Mouse (Mus musculus): Measurements from ENCODE around the gene Gm17334.
A peak's percentile ranks its signal among the peaks of the same experiment; 100 is the strongest.

The Gm17334 gene

DNA sequence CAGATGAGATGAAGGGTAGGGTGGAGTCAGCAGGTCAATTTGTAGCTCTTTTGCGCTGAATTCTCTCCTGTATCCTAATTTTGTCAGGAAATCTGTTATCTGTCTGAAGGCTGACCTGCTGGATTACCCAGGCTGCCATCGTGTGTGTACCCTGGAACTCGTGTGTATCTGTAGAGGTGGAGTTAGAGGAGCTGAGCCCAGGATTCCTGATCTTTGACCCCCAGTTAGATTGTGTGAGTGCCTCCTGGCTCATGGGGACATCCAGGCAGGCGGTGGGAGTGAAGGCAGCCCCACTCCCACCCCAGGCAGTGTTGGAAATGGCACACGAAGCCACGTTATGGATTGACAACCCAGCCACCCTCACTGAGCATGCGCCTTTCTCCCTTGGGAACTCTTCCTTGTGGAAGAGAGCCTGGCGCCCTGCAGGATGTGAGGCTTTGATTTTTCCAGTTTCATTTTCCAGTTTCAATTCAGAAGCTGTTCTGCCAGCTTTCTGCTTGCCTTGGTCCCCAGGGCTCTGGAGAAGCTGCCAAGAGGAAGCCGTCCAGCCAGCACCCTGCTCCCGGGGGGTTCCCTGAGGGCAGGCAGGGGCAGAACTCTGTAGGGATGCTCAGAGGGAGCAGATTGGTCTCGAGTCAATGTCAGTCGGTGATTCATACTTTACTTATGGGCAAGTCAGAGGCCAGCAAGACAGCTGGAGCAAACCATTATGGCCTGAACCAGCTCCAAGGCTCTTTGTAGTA is 23.6 kb upstream of the Gm17334 start:
- DNase-seq, result no peak

GRCm38 (mm10) chr11:53795813-53796212 is 22.8 kb upstream of the Gm17334 start:
- no peak for DNase-seq

DNA sequence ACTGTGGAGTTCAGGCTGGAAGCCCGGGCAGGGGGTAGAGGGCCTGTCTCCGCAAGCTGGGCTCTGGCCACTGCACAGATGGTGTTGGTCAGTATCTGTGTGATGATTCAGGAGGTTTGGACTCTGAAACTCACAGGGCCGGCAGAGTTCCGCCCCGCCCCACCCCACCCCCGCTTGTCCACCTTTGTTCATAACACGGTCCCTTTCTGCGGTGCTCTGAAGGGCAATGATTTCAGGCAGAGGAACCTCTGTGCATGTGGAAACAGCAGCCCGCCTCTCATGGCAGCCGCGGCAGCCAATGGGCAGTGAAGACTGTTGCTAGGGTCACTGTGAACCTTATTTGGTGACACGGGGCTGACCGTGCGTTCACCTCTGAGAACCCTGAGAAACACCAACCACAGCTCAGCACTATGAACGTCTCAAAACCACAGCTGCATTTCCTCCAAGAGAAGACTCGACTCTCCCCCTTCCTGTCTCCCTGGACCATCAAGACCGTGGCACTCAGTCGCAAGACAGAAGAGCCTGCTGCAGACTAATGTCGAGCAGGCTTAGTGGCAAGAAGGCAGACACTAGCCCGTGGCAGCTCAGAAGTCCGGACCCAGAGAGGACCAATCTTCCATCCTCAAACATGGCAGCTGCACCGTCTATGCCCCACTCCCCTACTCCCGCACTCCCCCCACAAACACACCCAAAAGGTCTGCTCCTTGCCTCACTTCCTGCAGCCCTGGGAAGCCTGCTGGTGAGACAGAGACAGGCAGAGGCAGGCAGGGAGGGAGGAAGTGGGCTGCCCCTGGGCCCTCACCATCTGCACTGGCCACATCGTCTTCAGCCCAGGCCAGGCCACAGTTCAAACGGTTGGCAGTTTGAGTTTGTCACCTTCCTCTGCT is 21.9 kb upstream of the Gm17334 start:
- DNase-seq, result peak; percentile 34

- no peak for DNase-seq
Observed at GRCm38 (mm10) chr11:53794015-53794414, 21.0 kb upstream of the Gm17334 start.

DNA sequence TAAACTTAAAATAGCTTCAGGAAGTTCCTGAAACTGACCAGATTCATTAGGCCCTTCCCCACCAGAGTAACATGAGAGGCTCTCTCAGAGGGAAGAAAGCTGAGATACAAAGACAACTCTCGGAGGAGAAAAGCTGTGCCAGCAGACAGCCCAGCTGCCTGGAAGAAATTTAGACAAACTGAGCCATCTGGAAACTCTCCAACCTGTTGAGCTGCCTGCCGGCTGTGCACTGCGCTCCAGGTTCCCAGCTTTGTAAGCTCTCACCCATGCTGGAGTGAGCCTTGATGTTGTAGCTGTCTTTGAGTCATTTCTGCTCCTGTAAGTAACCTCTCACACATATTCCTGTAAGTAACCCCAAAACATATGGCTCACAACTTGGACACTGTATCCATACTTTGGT is 20.0 kb upstream of the Gm17334 start:
- DNase-seq, result no peak

- DNase-seq, result no peak
Observed at GRCm38 (mm10) chr11:53789277-53789676, 16.3 kb upstream of the Gm17334 start.

GRCm38 (mm10) chr11:53788196-53788595 is 15.2 kb upstream of the Gm17334 start:
- DNase-seq, result no peak

- DNase-seq, result peak; percentile 27
Observed at GRCm38 (mm10) chr11:53786058-53787031, 13.4 kb upstream of the Gm17334 start.

GRCm38 (mm10) chr11:53785311-53785936 is 12.4 kb upstream of the Gm17334 start:
- DNase-seq, result no peak

GRCm38 (mm10) chr11:53783288-53783687 is 10.3 kb upstream of the Gm17334 start:
- DNase-seq, result no peak

DNA sequence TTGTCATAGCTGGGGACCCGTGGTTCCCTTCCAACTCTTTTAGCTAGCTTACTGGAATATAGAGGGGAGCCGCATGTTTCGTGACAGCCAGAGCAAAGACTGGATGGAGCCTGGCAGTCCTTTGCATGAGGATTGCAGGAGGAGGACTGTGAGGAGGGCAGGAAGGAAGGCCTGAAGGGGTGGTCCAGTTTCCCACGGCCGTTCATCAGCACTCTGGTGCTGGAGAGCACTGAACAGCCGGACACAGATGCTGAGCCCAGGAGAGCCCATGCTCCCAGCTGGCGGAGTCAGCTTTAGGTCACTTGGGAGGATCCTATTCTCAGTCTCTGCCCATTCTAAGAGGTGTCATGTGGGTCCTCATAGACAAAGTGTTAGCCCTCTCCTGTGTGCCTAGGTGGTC is 9.0 kb upstream of the Gm17334 start:
- DNase-seq, result no peak

DNA sequence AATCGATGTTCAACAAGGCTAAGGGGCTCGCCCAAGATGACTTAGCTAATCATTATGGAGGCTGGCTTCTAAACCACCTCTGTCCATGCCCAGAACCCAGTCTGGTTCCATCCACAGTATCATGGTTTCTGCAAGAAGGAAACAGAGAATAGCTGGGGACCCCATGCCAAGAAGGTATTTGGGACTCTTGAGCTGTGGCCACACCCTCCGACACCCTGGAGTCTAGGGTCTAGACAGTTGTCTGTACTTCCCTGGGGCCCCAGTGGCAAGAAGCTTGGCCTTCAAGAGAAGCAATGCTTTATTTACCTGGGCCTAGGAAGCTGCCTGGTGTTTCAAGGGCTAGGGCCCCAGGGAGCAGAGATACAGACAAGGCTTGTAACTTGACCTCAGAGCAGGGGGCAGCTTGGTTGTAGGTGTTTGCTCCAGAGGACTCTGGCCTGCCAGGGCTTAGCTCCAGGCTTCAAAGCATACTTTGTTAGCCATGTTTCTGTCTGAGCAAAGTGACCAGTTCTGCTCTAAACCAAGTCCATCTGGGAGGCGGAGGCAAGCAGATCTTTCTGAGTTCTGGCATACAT is 8.3 kb upstream of the Gm17334 start:
- DNase-seq, result no peak

DNA sequence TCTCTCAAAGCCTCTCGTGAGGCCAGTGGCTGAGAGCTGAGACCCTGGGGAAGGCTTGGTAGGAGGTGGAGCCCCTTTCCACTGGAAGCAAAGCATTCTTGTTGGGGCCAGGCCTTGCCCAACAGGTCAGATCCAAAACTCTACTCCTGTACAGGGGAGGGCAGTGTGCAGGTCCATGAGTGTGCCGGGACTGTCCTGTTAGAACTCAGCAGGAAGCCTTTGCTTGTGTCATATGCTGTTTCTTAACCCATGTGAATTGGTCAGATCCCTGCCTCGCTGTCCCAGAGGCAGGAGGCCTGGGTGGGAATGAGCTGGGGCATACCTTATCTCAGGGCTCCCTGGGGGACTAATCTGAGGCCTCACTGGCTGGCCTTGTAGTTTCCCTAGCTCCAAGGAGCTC is 7.3 kb upstream of the Gm17334 start:
- no peak for DNase-seq

GRCm38 (mm10) chr11:53779808-53780207 is 6.8 kb upstream of the Gm17334 start:
- DNase-seq, result no peak

GRCm38 (mm10) chr11:53778455-53778854 is 5.5 kb upstream of the Gm17334 start:
- no peak for DNase-seq

- DNase-seq, result no peak
Observed at GRCm38 (mm10) chr11:53777736-53778135, 4.7 kb upstream of the Gm17334 start.

- DNase-seq, result no peak
Observed at GRCm38 (mm10) chr11:53774659-53775255, 1.8 kb upstream of the Gm17334 start.

- no peak for DNase-seq
Observed at GRCm38 (mm10) chr11:53773641-53774360, 814 bp upstream of the Gm17334 start.

GRCm38 (mm10) chr11:53772536-53772935 is 451 bp downstream of the Gm17334 start:
- no peak for DNase-seq

GRCm38 (mm10) chr11:53771001-53771744 is 1.8 kb downstream of the Gm17334 start:
- no peak for DNase-seq

All from cerebellum, adult 9-11 months (tissue).